Comparison of ENCODE assay signal across 7 mouse cellular contexts in genomic region chr9:55544861-55545555, GRCm38 (mm10). TPM values are rescaled to one million over a fixed set of nuclear protein-coding genes. Genes with fewer than 3 reads are reported as not detected.
A peak's percentile ranks its signal among the peaks of the same experiment; 100 is the strongest.
DNase-seq lines count a peak whose midpoint lies in the region; ATAC-seq and TF ChIP-seq lines count a peak whose summit lies in the region.

No protein-coding gene starts in this region.

- peaks cover 42% of the 10 kb centered on the region for H3K4me1 ChIP-seq in midbrain, embryonic 12.5 days
- peaks cover 23% of the 10 kb centered on the region for H3K4me1 ChIP-seq in midbrain, embryonic 16.5 days (ENCODE audit: control insufficient read depth, insufficient read depth, low read length)
- no peaks in the 10 kb centered on the region for H3K4me1 ChIP-seq in cerebellum, adult 2 months (ENCODE audit: control insufficient read depth, insufficient read depth, low read length)
- H3K4me1 ChIP-seq in embryonic facial prominence, embryonic 13.5 days = peaks cover 61% of the 10 kb centered on the region
- H3K4me1 ChIP-seq in intestine, embryonic 16.5 days (ENCODE audit: control insufficient read depth, insufficient read depth, low read length) = peaks cover 27% of the 10 kb centered on the region
- H3K4me1 ChIP-seq in lung, postnatal 0 days (ENCODE audit: insufficient read depth, low read depth, low read length) = peaks cover 17% of the 10 kb centered on the region

- TF ChIP-seq POLR2A in cerebellum, adult 2 months (IDR thresholded peaks at IDR 0.05; ENCODE audit: borderline replicate concordance, insufficient read depth, low read length) = no peak

- peak overlapping the region; percentile 1; the same call in 1 of the 2 replicates for H3K4me2 ChIP-seq in midbrain, embryonic 12.5 days (replicated peaks)
- H3K4me2 ChIP-seq in midbrain, embryonic 16.5 days (ENCODE audit: low read length) = no peak overlapping the region
- H3K4me2 ChIP-seq in embryonic facial prominence, embryonic 13.5 days = peak overlapping the region; percentile 79
- H3K4me2 ChIP-seq in intestine, embryonic 16.5 days (ENCODE audit: low read depth, low read length) = peak overlapping the region; percentile 77; the same call in 1 of the 2 replicates
- H3K4me2 ChIP-seq in lung, postnatal 0 days (replicated peaks; ENCODE audit: low read depth, low read length) = 0 out of 2 replicates have a peak overlapping the region, but pooled peaks have one; percentile 34

- no peaks in the 10 kb centered on the region for H3K36me3 ChIP-seq in midbrain, embryonic 12.5 days
- no peaks in the 10 kb centered on the region for H3K36me3 ChIP-seq in midbrain, embryonic 16.5 days (ENCODE audit: control insufficient read depth, insufficient read depth, low read length)
- H3K36me3 ChIP-seq in embryonic facial prominence, embryonic 13.5 days = no peaks in the 10 kb centered on the region
- no peaks in the 10 kb centered on the region for H3K36me3 ChIP-seq in intestine, embryonic 16.5 days (ENCODE audit: control insufficient read depth, insufficient read depth, low read length)
- H3K36me3 ChIP-seq in lung, postnatal 0 days (ENCODE audit: insufficient read depth, low read length) = no peaks in the 10 kb centered on the region

- no peak for TF ChIP-seq EP300 in lung, postnatal 0 days (IDR thresholded peaks at IDR 0.05)

- peak overlapping the region; percentile 17 for H3K4me3 ChIP-seq in midbrain, embryonic 12.5 days
- no peak overlapping the region for H3K4me3 ChIP-seq in midbrain, embryonic 16.5 days (ENCODE audit: low read depth, low read length)
- no peak overlapping the region for H3K4me3 ChIP-seq in cerebellum, adult 2 months (replicated peaks; ENCODE audit: insufficient read depth, low read depth, low read length)
- peak overlapping the region; percentile 48 for H3K4me3 ChIP-seq in embryonic facial prominence, embryonic 13.5 days
- H3K4me3 ChIP-seq in intestine, embryonic 16.5 days (ENCODE audit: low read length) = peak overlapping the region; percentile 36
- H3K4me3 ChIP-seq in lung, postnatal 0 days (ENCODE audit: low read depth, low read length) = peak overlapping the region; percentile 25; the same call in 1 of the 2 replicates

- 2% methylated on average over 30 of the region's 30 CpGs for WGBS in midbrain, embryonic 12.5 days
- 1% methylated on average over 30 of the region's 30 CpGs for WGBS in midbrain, embryonic 16.5 days
- 3% methylated on average over 30 of the region's 30 CpGs for WGBS in cerebellum, adult 2 months
- 1% methylated on average over 30 of the region's 30 CpGs for WGBS in embryonic facial prominence, embryonic 13.5 days
- 18% methylated on average over 30 of the region's 30 CpGs for WGBS in intestine, embryonic 16.5 days
- WGBS in lung, postnatal 0 days = 4% methylated on average over 30 of the region's 30 CpGs

- H3K27ac ChIP-seq in midbrain, embryonic 12.5 days (replicated peaks) = no peak overlapping the region
- H3K27ac ChIP-seq in midbrain, embryonic 16.5 days (ENCODE audit: low read length) = no peak overlapping the region
- no peak overlapping the region for H3K27ac ChIP-seq in cerebellum, adult 2 months (ENCODE audit: insufficient read depth, low read length)
- H3K27ac ChIP-seq in embryonic facial prominence, embryonic 13.5 days = no peak overlapping the region
- no peak overlapping the region for H3K27ac ChIP-seq in intestine, embryonic 16.5 days (ENCODE audit: low read length)
- no peak overlapping the region for H3K27ac ChIP-seq in lung, postnatal 0 days (ENCODE audit: low read length)

- no peak for ATAC-seq in midbrain, embryonic 12.5 days (ENCODE audit: low FRiP score, low read depth)
- ATAC-seq in midbrain, embryonic 16.5 days = no peak
- ATAC-seq in embryonic facial prominence, embryonic 13.5 days (ENCODE audit: insufficient number of reproducible peaks, insufficient read depth, low FRiP score, low TSS enrichment, low read depth) = no peak
- no peak for ATAC-seq in intestine, embryonic 16.5 days
- no peak for ATAC-seq in lung, postnatal 0 days

- H3K9me3 ChIP-seq in midbrain, embryonic 12.5 days = no peaks in the 10 kb centered on the region
- no peaks in the 10 kb centered on the region for H3K9me3 ChIP-seq in midbrain, embryonic 16.5 days (replicated peaks; ENCODE audit: control insufficient read depth, low read length, poor library complexity, severe bottlenecking)
- H3K9me3 ChIP-seq in embryonic facial prominence, embryonic 13.5 days = no peaks in the 10 kb centered on the region
- H3K9me3 ChIP-seq in intestine, embryonic 16.5 days (ENCODE audit: control insufficient read depth, low read length) = peaks cover 4% of the 10 kb centered on the region; the same call in 1 of the 2 replicates
- H3K9me3 ChIP-seq in lung, postnatal 0 days (ENCODE audit: low read length) = no peaks in the 10 kb centered on the region

- H3K9ac ChIP-seq in midbrain, embryonic 12.5 days (replicated peaks) = no peak overlapping the region
- H3K9ac ChIP-seq in midbrain, embryonic 16.5 days (ENCODE audit: low read depth, low read length) = no peak overlapping the region
- H3K9ac ChIP-seq in embryonic facial prominence, embryonic 13.5 days = peak overlapping the region; percentile 44; the same call in 1 of the 2 replicates
- no peak overlapping the region for H3K9ac ChIP-seq in intestine, embryonic 16.5 days (ENCODE audit: low read depth, low read length)
- H3K9ac ChIP-seq in lung, postnatal 0 days (replicated peaks; ENCODE audit: low read depth) = no peak overlapping the region

- peak; percentile 32 to 57 for DNase-seq in cerebellum, adult 2 months
- no peak for DNase-seq in lung, postnatal 0 days (ENCODE audit: low spot score)
- DNase-seq in layer of hippocampus, adult 9-11 months = no peak

- no peak for TF ChIP-seq CTCF in cerebellum, adult 2 months (IDR thresholded peaks at IDR 0.05; ENCODE audit: borderline replicate concordance, insufficient read depth, low read depth, low read length)
- no peak for TF ChIP-seq CTCF in lung, postnatal 0 days (IDR thresholded peaks at IDR 0.05)

- H3K27me3 ChIP-seq in midbrain, embryonic 12.5 days = peaks cover 92% of the 10 kb centered on the region
- H3K27me3 ChIP-seq in midbrain, embryonic 16.5 days (ENCODE audit: control insufficient read depth, insufficient read depth, low read depth, low read length) = peaks cover 47% of the 10 kb centered on the region
- peaks cover 28% of the 10 kb centered on the region; the same call in 1 of the 2 replicates for H3K27me3 ChIP-seq in cerebellum, adult 2 months (ENCODE audit: control insufficient read depth, insufficient read depth, low read length)
- peaks cover 100% of the 10 kb centered on the region for H3K27me3 ChIP-seq in embryonic facial prominence, embryonic 13.5 days
- peaks cover 48% of the 10 kb centered on the region for H3K27me3 ChIP-seq in intestine, embryonic 16.5 days (replicated peaks; ENCODE audit: control insufficient read depth, insufficient read depth, low read length)
- H3K27me3 ChIP-seq in lung, postnatal 0 days (replicated peaks; ENCODE audit: insufficient read depth, low read length) = peaks cover 88% of the 10 kb centered on the region

RNA-seq across cellular contexts. Expression of gene Isl2, which starts 6.5 kb away (rescaled TPM):
- 5.3 and 8.0 TPM in 2 replicates for polyA plus RNA-seq in midbrain, embryonic 12.5 days (2016; fragmentation: Nextera tagmentation; extraction: Ambion mirVana)
- 1.1 and 1.7 TPM in 2 replicates for polyA plus RNA-seq in midbrain, embryonic 16.5 days (2015; fragmentation: Nextera tagmentation; extraction: Ambion mirVana)
- polyA plus RNA-seq in cerebellum, adult 2 months (2012; rRNA removed) = 0.23 and 0.46 TPM in 2 replicates
- 3.3 and 4.0 TPM in 2 replicates for polyA plus RNA-seq in embryonic facial prominence, embryonic 13.5 days (2015; fragmentation: Nextera tagmentation; extraction: Ambion mirVana)
- polyA plus RNA-seq in intestine, embryonic 16.5 days (2015; fragmentation: Nextera tagmentation; extraction: Ambion mirVana) = 2.6 and 2.8 TPM in 2 replicates
- polyA plus RNA-seq in lung, postnatal 0 days (2015; fragmentation: Nextera tagmentation; extraction: Ambion mirVana) = 0.07 TPM in 1 of 2 replicates, not detected in the other

RNA-seq across cellular contexts. Expression of gene Etfa, which starts 33.0 kb away (rescaled TPM):
- 118 and 125 TPM in 2 replicates for polyA plus RNA-seq in midbrain, embryonic 12.5 days (2016; fragmentation: Nextera tagmentation; extraction: Ambion mirVana)
- polyA plus RNA-seq in midbrain, embryonic 16.5 days (2015; fragmentation: Nextera tagmentation; extraction: Ambion mirVana) = 77.1 and 81.2 TPM in 2 replicates
- 62.3 and 72.3 TPM in 2 replicates for polyA plus RNA-seq in cerebellum, adult 2 months (2012; rRNA removed)
- polyA plus RNA-seq in embryonic facial prominence, embryonic 13.5 days (2015; fragmentation: Nextera tagmentation; extraction: Ambion mirVana) = 176 and 189 TPM in 2 replicates
- polyA plus RNA-seq in intestine, embryonic 16.5 days (2015; fragmentation: Nextera tagmentation; extraction: Ambion mirVana) = 347 and 353 TPM in 2 replicates
- polyA plus RNA-seq in lung, postnatal 0 days (2015; fragmentation: Nextera tagmentation; extraction: Ambion mirVana) = 175 and 196 TPM in 2 replicates

Comparison
In these comparisons a context has a peak if more than half of its experiments do, and no peak if none do; other contexts are left out.
1. H3K4me3 ChIP-seq: peak in midbrain, embryonic 12.5 days (single experiment), embryonic facial prominence, embryonic 13.5 days (single experiment), intestine, embryonic 16.5 days (single experiment) and lung, postnatal 0 days (single experiment); none in midbrain, embryonic 16.5 days (single experiment) and cerebellum, adult 2 months (single experiment).
2. DNase-seq: peak in cerebellum, adult 2 months (2 of 2); none in lung, postnatal 0 days (single experiment) and layer of hippocampus, adult 9-11 months (single experiment).